Comparison of ENCODE assay signal across 8 mouse cellular contexts in the genomic region with DNA sequence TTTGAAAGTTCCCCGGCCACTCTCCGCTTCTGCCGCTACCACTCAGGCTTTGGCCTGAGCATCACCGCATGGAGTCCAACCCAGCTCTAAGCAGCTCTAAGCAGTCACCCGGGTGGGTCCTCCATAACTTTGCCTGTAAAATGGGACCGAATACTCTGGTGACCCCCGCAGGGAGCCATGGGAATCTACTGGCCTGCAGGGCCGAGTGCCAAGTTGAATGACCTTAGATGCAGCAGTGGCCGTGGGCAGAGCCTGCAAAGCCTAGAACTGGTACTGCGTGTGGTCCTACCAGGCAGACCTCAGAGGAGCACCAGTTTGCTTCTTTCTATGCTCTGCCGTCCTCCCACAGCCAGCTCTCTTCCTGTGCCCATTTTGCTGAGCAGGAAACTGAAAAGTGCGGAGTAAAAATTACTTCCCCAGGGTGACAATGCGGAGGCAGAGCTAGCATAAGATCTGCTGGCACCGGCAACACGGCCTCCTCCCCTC. TPM values are rescaled to one million over a fixed set of nuclear protein-coding genes. Genes with fewer than 3 reads are reported as not detected.
A peak's percentile ranks its signal among the peaks of the same experiment; 100 is the strongest.
DNase-seq lines count a peak whose midpoint lies in the region; ATAC-seq and TF ChIP-seq lines count a peak whose summit lies in the region.

No protein-coding gene starts in this region.

- H3K27me3 ChIP-seq in forebrain, embryonic 13.5 days, result peaks cover 38% of the 10 kb centered on the region
- 0 out of 2 replicates have a peak, but pooled peaks cover 2% of the 10 kb centered on the region for H3K27me3 ChIP-seq in intestine, embryonic 15.5 days (replicated peaks)
- peaks cover 4% of the 10 kb centered on the region; the same call in 1 of the 2 replicates for H3K27me3 ChIP-seq in lung, embryonic 14.5 days (ENCODE audit: insufficient read depth, low read length)

- under 1% methylated on average over 15 of the region's 15 CpGs for WGBS in bone marrow, adult 2 months
- 3% methylated on average over 15 of the region's 15 CpGs for whole genome bisulfite sequencing in forebrain, embryonic 13.5 days
- WGBS in intestine, embryonic 15.5 days, result 6% methylated on average over 15 of the region's 15 CpGs
- 3% methylated on average over 15 of the region's 15 CpGs for WGBS in lung, embryonic 14.5 days

- TF ChIP-seq POLR2A in bone marrow, adult 2 months (IDR thresholded peaks at IDR 0.05; ENCODE audit: borderline replicate concordance, control insufficient read depth, low read depth, low read length), result no peak

- no peaks in the 10 kb centered on the region for H3K9me3 ChIP-seq in forebrain, embryonic 13.5 days (replicated peaks)
- H3K9me3 ChIP-seq in intestine, embryonic 15.5 days, result no peaks in the 10 kb centered on the region
- no peaks in the 10 kb centered on the region for H3K9me3 ChIP-seq in lung, embryonic 14.5 days (ENCODE audit: low read depth, low read length)

- H3K4me1 ChIP-seq in bone marrow, adult 2 months (ENCODE audit: control insufficient read depth, insufficient read depth, low read length), result peaks cover 3% of the 10 kb centered on the region
- peaks cover 22% of the 10 kb centered on the region for H3K4me1 ChIP-seq in forebrain, embryonic 13.5 days
- H3K4me1 ChIP-seq in intestine, embryonic 15.5 days (replicated peaks), result peaks cover 9% of the 10 kb centered on the region
- 0 out of 2 replicates have a peak, but pooled peaks cover 3% of the 10 kb centered on the region for H3K4me1 ChIP-seq in lung, embryonic 14.5 days (ENCODE audit: insufficient read depth)

- H3K36me3 ChIP-seq in forebrain, embryonic 13.5 days (ENCODE audit: poor library complexity, severe bottlenecking), result no peaks in the 10 kb centered on the region
- no peaks in the 10 kb centered on the region for H3K36me3 ChIP-seq in intestine, embryonic 15.5 days
- H3K36me3 ChIP-seq in lung, embryonic 14.5 days (ENCODE audit: insufficient read depth), result no peaks in the 10 kb centered on the region

- TF ChIP-seq CTCF in bone marrow, adult 2 months (IDR thresholded peaks at IDR 0.05; ENCODE audit: control insufficient read depth, insufficient read depth, low read length), result no peak
- no peak for TF ChIP-seq CTCF in lung, embryonic 14.5 days (IDR thresholded peaks at IDR 0.05; ENCODE audit: low read depth)

- ATAC-seq in forebrain, embryonic 13.5 days, result peak; percentile 44
- peak; percentile 48 for ATAC-seq in intestine, embryonic 15.5 days
- ATAC-seq in lung, embryonic 14.5 days (ENCODE audit: insufficient read depth), result peak; percentile 54
- ATAC-seq in neutrophil, adult 5-6 weeks (ENCODE audit: extremely low read depth, insufficient number of reproducible peaks, low FRiP score, poor library complexity, severe bottlenecking), result peak; percentile 32

- peak overlapping the region; percentile 96 for H3K27ac ChIP-seq in bone marrow, adult 2 months (ENCODE audit: control insufficient read depth, insufficient read depth, low read depth, low read length, poor library complexity)
- no peak overlapping the region for H3K27ac ChIP-seq in forebrain, embryonic 13.5 days
- no peak overlapping the region for H3K27ac ChIP-seq in intestine, embryonic 15.5 days
- no peak overlapping the region for H3K27ac ChIP-seq in lung, embryonic 14.5 days (ENCODE audit: low read depth)

- peak overlapping the region; percentile 93 for H3K4me3 ChIP-seq in bone marrow, adult 2 months (replicated peaks; ENCODE audit: control insufficient read depth, low read depth, low read length)
- H3K4me3 ChIP-seq in forebrain, embryonic 13.5 days, result peak overlapping the region; percentile 56
- peak overlapping the region; percentile 60 for H3K4me3 ChIP-seq in intestine, embryonic 15.5 days (replicated peaks)
- peak overlapping the region; percentile 56 for H3K4me3 ChIP-seq in lung, embryonic 14.5 days (ENCODE audit: low read depth, low read length)

- peak overlapping the region; percentile 69 for H3K9ac ChIP-seq in forebrain, embryonic 13.5 days
- peak overlapping the region; percentile 60 for H3K9ac ChIP-seq in intestine, embryonic 15.5 days
- H3K9ac ChIP-seq in lung, embryonic 14.5 days, result peak overlapping the region; percentile 65

- H3K4me2 ChIP-seq in forebrain, embryonic 13.5 days, result peak overlapping the region; percentile 97
- H3K4me2 ChIP-seq in intestine, embryonic 15.5 days (replicated peaks), result peak overlapping the region; percentile 99
- peak overlapping the region; percentile 99 for H3K4me2 ChIP-seq in lung, embryonic 14.5 days

- DNase-seq in ovary, postnatal 36 days (ENCODE audit: low spot score), result peak; percentile 42
- no peak for DNase-seq in ovary, postnatal 10 days (ENCODE audit: low spot score)
- DNase-seq in lung, embryonic 14.5 days, result peak; percentile 52
- no peak for DNase-seq in frontal cortex, postnatal 14 days (ENCODE audit: low spot score in 2 of 2)

RNA-seq across cellular contexts. Expression of gene Pfkfb3, which starts 0.9 kb away (rescaled TPM):
- polyA plus RNA-seq in bone marrow, adult 2 months (2011; ENCODE audit: insufficient read depth, insufficient read length, low replicate concordance, missing spikeins), result 9.1 and 24.3 TPM in 2 replicates
- polyA plus RNA-seq in forebrain, embryonic 13.5 days (2015; fragmentation: Nextera tagmentation; extraction: Ambion mirVana), result 21.5 and 21.7 TPM in 2 replicates
- 18.9 and 20.7 TPM in 2 replicates for polyA plus RNA-seq in intestine, embryonic 15.5 days (2015; fragmentation: Nextera tagmentation; extraction: Ambion mirVana)
- polyA plus RNA-seq in lung, embryonic 14.5 days (2014; fragmentation: Nextera tagmentation; extraction: Ambion mirVana), result 28.8 and 30.0 TPM in 2 replicates
- 46.0 TPM in 2 replicates for total RNA-seq in neutrophil, adult 5-6 weeks (2017)

RNA-seq across cellular contexts. Expression of gene Rbm17, which starts 50.9 kb away (rescaled TPM):
- 167 and 240 TPM in 2 replicates for polyA plus RNA-seq in bone marrow, adult 2 months (2011; ENCODE audit: insufficient read depth, insufficient read length, low replicate concordance, missing spikeins)
- polyA plus RNA-seq in forebrain, embryonic 13.5 days (2015; fragmentation: Nextera tagmentation; extraction: Ambion mirVana), result 160 and 167 TPM in 2 replicates
- polyA plus RNA-seq in intestine, embryonic 15.5 days (2015; fragmentation: Nextera tagmentation; extraction: Ambion mirVana), result 128 and 138 TPM in 2 replicates
- 145 and 154 TPM in 2 replicates for polyA plus RNA-seq in lung, embryonic 14.5 days (2014; fragmentation: Nextera tagmentation; extraction: Ambion mirVana)
- 144 and 163 TPM in 2 replicates for total RNA-seq in neutrophil, adult 5-6 weeks (2017)

Comparison
In these comparisons a context has a peak if more than half of its experiments do, and no peak if none do; other contexts are left out.
1. DNase-seq: peak in ovary, postnatal 36 days (single experiment) and lung, embryonic 14.5 days (single experiment); none in ovary, postnatal 10 days (single experiment) and frontal cortex, postnatal 14 days (0 of 2).
2. Peak in every context shown above with its lines, with median percentiles within 50 percentile points of each other: H3K4me3 ChIP-seq, ATAC-seq, H3K4me2 ChIP-seq and H3K9ac ChIP-seq.